Mouse (Mus musculus): ENCODE results near the gene Slc13a3. TPM values are rescaled to one million over a fixed set of nuclear protein-coding genes. Genes with fewer than 3 reads are reported as not detected.
A peak's percentile ranks its signal among the peaks of the same experiment; 100 is the strongest.
"Not testable (repeated sequence)": the region's sequence is repeated elsewhere in the genome, so short reads cannot be mapped to it uniquely, and the experiment has no call there.

Gene Slc13a3
- polyA plus RNA-seq (2012; rRNA removed) = 0.23 and 0.31 TPM in 2 replicates
- 0.26 and 0.47 TPM in 2 replicates for polyA plus RNA-seq (2014; fragmentation: Nextera tagmentation; extraction: Ambion mirVana)

- 2% methylated on average over 34 of the region's 35 CpGs for WGBS
- no peak for TF ChIP-seq POLR2A (IDR thresholded peaks at IDR 0.05; ENCODE audit: borderline replicate concordance, extremely low read depth, insufficient read depth, insufficient read length)
These were observed at the start of gene Slc13a3 for GRCm38 (mm10) chr2:165473003-165473402. Gene Slc13a3, minus strand, starts transcription at chr2:165473230.

GRCm38 (mm10) chr2:165515178-165515728 is 42.2 kb upstream of the Slc13a3 start:
- ATAC-seq (ENCODE audit: low FRiP score, low read depth) (no peak), DNase-seq (ENCODE audit: low spot score) (no peak)
- H3K9ac ChIP-seq (ENCODE audit: low read depth, low read length, severe bottlenecking) = no peak overlapping the region
- 94% methylated on average over 20 of the region's 20 CpGs for WGBS
- no peak for TF ChIP-seq POLR2A (IDR thresholded peaks at IDR 0.05; ENCODE audit: borderline replicate concordance, extremely low read depth, insufficient read depth, insufficient read length)
- H3K27me3 ChIP-seq (ENCODE audit: control insufficient read depth, insufficient read depth, low read length) = no peaks in the 10 kb centered on the region
- H3K9me3 ChIP-seq (ENCODE audit: control insufficient read depth, low read length) = no peaks in the 10 kb centered on the region
- H3K36me3 ChIP-seq (ENCODE audit: control insufficient read depth, insufficient read depth, low read length) = peaks cover 33% of the 10 kb centered on the region
- H3K4me3 ChIP-seq (replicated peaks; ENCODE audit: low read length) = no peak overlapping the region
- no peak overlapping the region for H3K4me2 ChIP-seq (replicated peaks; ENCODE audit: low read depth, low read length, severe bottlenecking)
- no peak overlapping the region for H3K27ac ChIP-seq (replicated peaks; ENCODE audit: low read depth, low read length)
- peaks cover 4% of the 10 kb centered on the region; the same call in 1 of the 2 replicates for H3K4me1 ChIP-seq (ENCODE audit: control insufficient read depth, insufficient read depth, low read length)

More at GRCm38 (mm10) chr2:165473003-165473402, at the start of gene Slc13a3:
- H3K4me3 ChIP-seq (replicated peaks; ENCODE audit: low read length) = peak within 1 kb of the TSS; percentile 13; the same call in 1 of the 2 replicates
- no peak for ATAC-seq (ENCODE audit: low FRiP score, low read depth)
- no peaks in the 10 kb centered on the region for H3K4me1 ChIP-seq (ENCODE audit: control insufficient read depth, insufficient read depth, low read length)
- H3K27ac ChIP-seq (replicated peaks; ENCODE audit: low read depth, low read length) = no peak within 1 kb of the TSS
- H3K9me3 ChIP-seq (ENCODE audit: control insufficient read depth, low read length) = no peaks in the 10 kb centered on the region
- H3K9ac ChIP-seq (ENCODE audit: low read depth, low read length, severe bottlenecking) = no peak within 1 kb of the TSS
- H3K27me3 ChIP-seq (ENCODE audit: control insufficient read depth, insufficient read depth, low read length) = peaks cover 15% of the 10 kb centered on the region
- no peak for DNase-seq (ENCODE audit: low spot score)
- H3K4me2 ChIP-seq (replicated peaks; ENCODE audit: low read depth, low read length, severe bottlenecking) = 0 out of 2 replicates have a peak within 1 kb of the TSS, but pooled peaks have one; percentile 7
- no peaks in the 10 kb centered on the region for H3K36me3 ChIP-seq (ENCODE audit: control insufficient read depth, insufficient read depth, low read length)

- H3K27me3 ChIP-seq (ENCODE audit: control insufficient read depth, insufficient read depth, low read length) = no peaks in the 10 kb centered on the region
- H3K27ac ChIP-seq (replicated peaks; ENCODE audit: low read depth, low read length) = no peak overlapping the region
- no peak overlapping the region for H3K9ac ChIP-seq (ENCODE audit: low read depth, low read length, severe bottlenecking)
- H3K36me3 ChIP-seq (ENCODE audit: control insufficient read depth, insufficient read depth, low read length) = peaks cover 20% of the 10 kb centered on the region; the same call in 1 of the 2 replicates
- no peak for TF ChIP-seq POLR2A (IDR thresholded peaks at IDR 0.05; ENCODE audit: borderline replicate concordance, extremely low read depth, insufficient read depth, insufficient read length)
- no peak overlapping the region for H3K4me3 ChIP-seq (replicated peaks; ENCODE audit: low read length)
- H3K4me1 ChIP-seq (ENCODE audit: control insufficient read depth, insufficient read depth, low read length) = peaks cover 7% of the 10 kb centered on the region
- DNase-seq (ENCODE audit: low spot score) (no peak), ATAC-seq (ENCODE audit: low FRiP score, low read depth) (peak; percentile 46; the same call in 1 of the 2 replicates)
- WGBS = 35% methylated on average over 11 of the region's 11 CpGs
- H3K9me3 ChIP-seq (ENCODE audit: control insufficient read depth, low read length) = no peaks in the 10 kb centered on the region
- H3K4me2 ChIP-seq (replicated peaks; ENCODE audit: low read depth, low read length, severe bottlenecking) = no peak overlapping the region
These were observed 40.0 kb upstream of the Slc13a3 start for GRCm38 (mm10) chr2:165512870-165513600.

DNA sequence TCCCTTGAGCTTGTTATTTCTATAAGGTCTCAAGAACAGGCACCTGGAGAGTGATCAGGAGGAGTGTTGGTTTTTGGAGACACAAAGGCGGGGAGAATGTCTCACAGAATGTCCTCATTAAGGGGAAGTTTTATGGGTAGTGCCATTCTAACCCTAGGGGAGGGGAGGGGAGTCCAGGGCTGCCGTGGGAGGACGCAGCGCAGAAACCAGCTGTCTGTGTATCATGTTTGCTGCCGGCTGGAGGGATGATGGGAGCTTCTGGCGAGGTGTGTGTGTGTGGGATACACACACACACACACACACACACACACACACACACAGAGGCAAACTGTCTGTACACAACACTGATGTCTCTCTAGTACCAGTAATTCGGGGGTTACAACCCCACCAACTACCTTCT is 39.4 kb upstream of the Slc13a3 start:
- no peak for DNase-seq (ENCODE audit: low spot score)
- Histone ChIP-seq H3K4me2 (replicated peaks; ENCODE audit: low read depth, low read length, severe bottlenecking) (no peak overlapping the region), H3K27me3 (ENCODE audit: control insufficient read depth, insufficient read depth, low read length) (no peaks in the 10 kb centered on the region), H3K36me3 (ENCODE audit: control insufficient read depth, insufficient read depth, low read length) (peaks cover 17% of the 10 kb centered on the region; the same call in 1 of the 2 replicates), H3K4me3 (replicated peaks; ENCODE audit: low read length) (no peak overlapping the region), H3K27ac (replicated peaks; ENCODE audit: low read depth, low read length) (no peak overlapping the region), H3K9ac (ENCODE audit: low read depth, low read length, severe bottlenecking) (no peak overlapping the region), H3K9me3 (ENCODE audit: control insufficient read depth, low read length) (no peaks in the 10 kb centered on the region), H3K4me1 (ENCODE audit: control insufficient read depth, insufficient read depth, low read length) (peaks cover 7% of the 10 kb centered on the region)
- TF ChIP-seq POLR2A (IDR thresholded peaks at IDR 0.05; ENCODE audit: borderline replicate concordance, extremely low read depth, insufficient read depth, insufficient read length) = no peak
- WGBS = 15% methylated on average over 7 of the region's 7 CpGs
- ATAC-seq (ENCODE audit: low FRiP score, low read depth) = 0 out of 2 replicates have a peak, but pooled peaks have one; percentile 32

DNA sequence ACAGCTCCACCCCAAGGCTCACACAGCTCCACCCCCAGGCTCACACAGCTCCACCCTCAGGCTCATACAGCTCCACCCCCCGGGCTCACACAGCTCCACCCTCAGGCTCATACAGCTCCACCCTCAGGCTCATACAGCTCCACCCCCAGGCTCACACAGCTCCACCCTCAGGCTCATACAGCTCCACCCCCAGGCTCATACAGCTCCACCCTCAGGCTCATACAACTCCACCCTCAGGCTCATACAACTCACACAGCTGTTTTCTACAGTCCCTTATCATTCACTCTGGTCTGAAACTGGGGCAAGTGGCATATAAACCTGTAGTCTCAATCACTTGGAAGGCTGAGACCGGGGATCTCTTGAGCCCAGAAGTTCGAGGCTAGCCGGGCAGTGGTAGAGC is 38.5 kb upstream of the Slc13a3 start:
- H3K9me3 ChIP-seq (ENCODE audit: control insufficient read depth, low read length); H3K9ac ChIP-seq (ENCODE audit: low read depth, low read length, severe bottlenecking); H3K4me2 ChIP-seq (replicated peaks; ENCODE audit: low read depth, low read length, severe bottlenecking); DNase-seq (ENCODE audit: low spot score); H3K4me3 ChIP-seq (replicated peaks; ENCODE audit: low read length); H3K27ac ChIP-seq (replicated peaks; ENCODE audit: low read depth, low read length); ATAC-seq (ENCODE audit: low FRiP score, low read depth); H3K4me1 ChIP-seq (ENCODE audit: control insufficient read depth, insufficient read depth, low read length); H3K27me3 ChIP-seq (ENCODE audit: control insufficient read depth, insufficient read depth, low read length): not testable (repeated sequence)
- H3K36me3 ChIP-seq (ENCODE audit: control insufficient read depth, insufficient read depth, low read length) = peaks cover 17% of the 10 kb centered on the region; the same call in 1 of the 2 replicates
- WGBS = 69% methylated on average over 4 of the region's 4 CpGs

DNA sequence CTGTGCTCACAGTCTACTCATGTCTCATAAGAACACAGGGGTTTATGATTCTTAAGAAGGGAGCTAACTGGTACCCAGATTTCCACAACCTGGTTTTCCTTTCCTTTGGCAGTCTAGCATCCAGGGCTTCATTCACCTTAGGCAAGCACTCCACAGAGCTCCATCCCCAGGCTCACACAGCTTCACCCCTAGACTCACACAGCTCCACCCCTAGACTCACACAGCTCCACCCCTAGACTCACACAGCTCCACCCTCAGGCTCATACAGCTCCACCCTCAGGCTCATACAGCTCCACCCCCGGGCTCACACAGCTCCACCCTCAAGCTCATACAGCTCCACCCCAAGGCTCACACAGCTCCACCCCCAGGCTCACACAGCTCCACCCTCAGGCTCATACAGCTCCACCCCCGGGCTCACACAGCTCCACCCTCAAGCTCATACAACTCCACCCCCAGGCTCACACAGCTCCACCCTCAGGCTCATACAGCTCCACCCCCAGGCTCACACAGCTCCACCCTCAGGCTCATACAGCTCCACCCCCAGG is 38.0 kb upstream of the Slc13a3 start:
- not testable (repeated sequence) for H3K9ac ChIP-seq (ENCODE audit: low read depth, low read length, severe bottlenecking); H3K27ac ChIP-seq (replicated peaks; ENCODE audit: low read depth, low read length); H3K27me3 ChIP-seq (ENCODE audit: control insufficient read depth, insufficient read depth, low read length); H3K4me2 ChIP-seq (replicated peaks; ENCODE audit: low read depth, low read length, severe bottlenecking); H3K9me3 ChIP-seq (ENCODE audit: control insufficient read depth, low read length); DNase-seq (ENCODE audit: low spot score); H3K4me1 ChIP-seq (ENCODE audit: control insufficient read depth, insufficient read depth, low read length); H3K4me3 ChIP-seq (replicated peaks; ENCODE audit: low read length); ATAC-seq (ENCODE audit: low FRiP score, low read depth)
- H3K36me3 ChIP-seq (ENCODE audit: control insufficient read depth, insufficient read depth, low read length) = peaks cover 14% of the 10 kb centered on the region; the same call in 1 of the 2 replicates
- 63% methylated on average over 2 of the region's 2 CpGs for WGBS
